Mouse (Mus musculus) CD4-positive, CD25-positive, alpha-beta regulatory T cell, adult 4 months (primary cell): ENCODE measurements around the gene Rxra. TPM values are rescaled to one million over a fixed set of nuclear protein-coding genes. Genes with fewer than 3 reads are reported as not detected.

Source experiments
- ATAC-seq: one replicate; pipeline ENCODE4 v1.8.0; 2017
- polyA plus RNA-seq, 2 experiments: library from polyadenylated mRNA; unstranded; fragments of 100-300 nt; shearing (Covaris generic); gene quantifications; one replicate each; pipeline ENCODE4 v1.2.1; 2017

Gene Rxra
- polyA plus RNA-seq: 1 to 10 TPM; 3.3 to 7.8 TPM

GRCm38 (mm10) chr2:27676106-27676477, at the start of gene Rxra:
Gene Rxra (plus strand): TSS chr2:27676440.
- no peak for ATAC-seq

GRCm38 (mm10) chr2:27626604-27627003, 49.6 kb upstream of the Rxra start:
- ATAC-seq: no peak

- ATAC-seq: no peak
These were observed 45.5 kb upstream of the Rxra start for GRCm38 (mm10) chr2:27630601-27631285.

- no peak for ATAC-seq
These were observed 42.8 kb upstream of the Rxra start for GRCm38 (mm10) chr2:27633471-27633870.

- ATAC-seq: no peak
These were observed 42.2 kb upstream of the Rxra start for GRCm38 (mm10) chr2:27634018-27634417.

- ATAC-seq: no peak
These were observed 41.0 kb upstream of the Rxra start for GRCm38 (mm10) chr2:27635147-27635738.

GRCm38 (mm10) chr2:27636796-27637195, 39.4 kb upstream of the Rxra start:
- no peak for ATAC-seq

- ATAC-seq: no peak
These were observed 38.9 kb upstream of the Rxra start for GRCm38 (mm10) chr2:27637281-27637896.

GRCm38 (mm10) chr2:27639631-27640334, 36.5 kb upstream of the Rxra start:
- no peak for ATAC-seq

GRCm38 (mm10) chr2:27640900-27641479, 35.2 kb upstream of the Rxra start:
- ATAC-seq: no peak

GRCm38 (mm10) chr2:27644547-27645120, 31.6 kb upstream of the Rxra start:
- ATAC-seq: no peak

- ATAC-seq: no peak
These were observed 30.8 kb upstream of the Rxra start for GRCm38 (mm10) chr2:27645471-27645870.

GRCm38 (mm10) chr2:27649862-27650661, 26.2 kb upstream of the Rxra start:
- ATAC-seq: no peak

- ATAC-seq: no peak
These were observed 25.2 kb upstream of the Rxra start for GRCm38 (mm10) chr2:27650991-27651390.

GRCm38 (mm10) chr2:27653496-27654030, 22.7 kb upstream of the Rxra start:
- no peak for ATAC-seq

GRCm38 (mm10) chr2:27654321-27655232, 21.7 kb upstream of the Rxra start:
- no peak for ATAC-seq

GRCm38 (mm10) chr2:27656576-27656975, 19.7 kb upstream of the Rxra start:
- ATAC-seq: no peak

GRCm38 (mm10) chr2:27665284-27665683, 11.0 kb upstream of the Rxra start:
- no peak for ATAC-seq

- ATAC-seq: no peak
These were observed 9.5 kb upstream of the Rxra start for GRCm38 (mm10) chr2:27666719-27667118.

GRCm38 (mm10) chr2:27667677-27668076, 8.6 kb upstream of the Rxra start:
- no peak for ATAC-seq
